Comparison of ENCODE assay signal across 8 mouse cellular contexts in genomic region chr11:48817794-48818193, GRCm38 (mm10). TPM values are rescaled to one million over a fixed set of nuclear protein-coding genes. Genes with fewer than 3 reads are reported as not detected.
DNase-seq lines count a peak whose midpoint lies in the region; ATAC-seq and TF ChIP-seq lines count a peak whose summit lies in the region.

No protein-coding gene starts in this region.

- H3K27me3 ChIP-seq in lung, embryonic 15.5 days: no peaks in the 10 kb centered on the region
- no peaks in the 10 kb centered on the region for H3K27me3 ChIP-seq in embryonic facial prominence, embryonic 14.5 days (replicated peaks; ENCODE audit: control insufficient read depth, insufficient read depth, low read length)
- H3K27me3 ChIP-seq in limb, embryonic 11.5 days (ENCODE audit: control insufficient read depth, insufficient read depth, low read length): no peaks in the 10 kb centered on the region
- H3K27me3 ChIP-seq in small intestine, adult 2 months (ENCODE audit: control insufficient read depth, insufficient read depth, low read length): no peaks in the 10 kb centered on the region

- peak overlapping the region; percentile 94 for H3K9ac ChIP-seq in lung, embryonic 15.5 days
- peak overlapping the region; percentile 91 for H3K9ac ChIP-seq in embryonic facial prominence, embryonic 14.5 days (ENCODE audit: low read depth, low read length)
- no peak overlapping the region; the same call in 1 of the 2 replicates for H3K9ac ChIP-seq in limb, embryonic 11.5 days (ENCODE audit: low read length)

- H3K9me3 ChIP-seq in lung, embryonic 15.5 days: no peaks in the 10 kb centered on the region
- no peaks in the 10 kb centered on the region for H3K9me3 ChIP-seq in embryonic facial prominence, embryonic 14.5 days (ENCODE audit: control insufficient read depth, low read length)
- H3K9me3 ChIP-seq in limb, embryonic 11.5 days (ENCODE audit: control insufficient read depth, low read length): no peaks in the 10 kb centered on the region

- TF ChIP-seq POLR2A in small intestine, adult 2 months (IDR thresholded peaks at IDR 0.05; ENCODE audit: low read depth, low read length): no peak

- H3K4me3 ChIP-seq in lung, embryonic 15.5 days: peak overlapping the region; percentile 82
- H3K4me3 ChIP-seq in embryonic facial prominence, embryonic 14.5 days (ENCODE audit: low read depth, low read length): peak overlapping the region; percentile 73
- H3K4me3 ChIP-seq in limb, embryonic 11.5 days (ENCODE audit: low read depth, low read length): peak overlapping the region; percentile 66
- H3K4me3 ChIP-seq in small intestine, adult 2 months (ENCODE audit: low read depth, low read length): peak overlapping the region; percentile 75

- intact Hi-C loops in left cerebral cortex, postnatal 4 days (cut with DNase I): no loop called here

- peak overlapping the region; percentile 99 for H3K27ac ChIP-seq in lung, embryonic 15.5 days
- peak overlapping the region; percentile 88 for H3K27ac ChIP-seq in embryonic facial prominence, embryonic 14.5 days (replicated peaks; ENCODE audit: low read depth, low read length)
- no peak overlapping the region for H3K27ac ChIP-seq in limb, embryonic 11.5 days (replicated peaks; ENCODE audit: low read depth, low read length)
- peak overlapping the region; percentile 97 for H3K27ac ChIP-seq in small intestine, adult 2 months (ENCODE audit: insufficient read depth, low read depth, low read length)

- H3K4me2 ChIP-seq in lung, embryonic 15.5 days: peak overlapping the region; percentile 77
- peak overlapping the region; percentile 85 for H3K4me2 ChIP-seq in embryonic facial prominence, embryonic 14.5 days (ENCODE audit: low read depth, low read length)
- H3K4me2 ChIP-seq in limb, embryonic 11.5 days (ENCODE audit: low read depth, severe bottlenecking): peak overlapping the region; percentile 76

- H3K36me3 ChIP-seq in lung, embryonic 15.5 days: peaks cover 5% of the 10 kb centered on the region; the same call in 1 of the 2 replicates
- H3K36me3 ChIP-seq in embryonic facial prominence, embryonic 14.5 days (ENCODE audit: control insufficient read depth, insufficient read depth, low read length): 0 out of 2 replicates have a peak, but pooled peaks cover 4% of the 10 kb centered on the region
- H3K36me3 ChIP-seq in limb, embryonic 11.5 days (ENCODE audit: control insufficient read depth, insufficient read depth, low read length): peaks cover 4% of the 10 kb centered on the region; the same call in 1 of the 2 replicates
- 0 out of 2 replicates have a peak, but pooled peaks cover 2% of the 10 kb centered on the region for H3K36me3 ChIP-seq in small intestine, adult 2 months (ENCODE audit: control insufficient read depth, insufficient read depth, low read length)

- no peak for DNase-seq in lung, postnatal 14 days
- no peak for DNase-seq in embryonic facial prominence, embryonic 14.5 days (ENCODE audit: low spot score)
- no peak for DNase-seq in limb, embryonic 11.5 days (ENCODE audit: low spot score)
- DNase-seq in left cerebral cortex, postnatal 4 days: no peak
- no peak for DNase-seq in cerebellum, postnatal 14 days
- no peak for DNase-seq in urinary bladder, adult 2 months (ENCODE audit: low spot score)

- 5% methylated on average over 9 of the region's 9 CpGs for WGBS in lung, embryonic 15.5 days
- WGBS in embryonic facial prominence, embryonic 14.5 days: 6% methylated on average over 9 of the region's 9 CpGs
- WGBS in limb, embryonic 11.5 days: 10% methylated on average over 9 of the region's 9 CpGs
- WGBS in small intestine, adult 2 months: under 1% methylated on average over 9 of the region's 9 CpGs

- no peak for ATAC-seq in lung, embryonic 15.5 days (ENCODE audit: borderline replicate concordance, extremely low read depth, low FRiP score, low TSS enrichment)
- no peak for ATAC-seq in embryonic facial prominence, embryonic 14.5 days (ENCODE audit: low read depth)
- ATAC-seq in limb, embryonic 11.5 days (ENCODE audit: insufficient number of reproducible peaks, low FRiP score, low TSS enrichment, low read depth): no peak

- peaks cover 24% of the 10 kb centered on the region for H3K4me1 ChIP-seq in lung, embryonic 15.5 days
- 0 out of 2 replicates have a peak, but pooled peaks cover 3% of the 10 kb centered on the region for H3K4me1 ChIP-seq in embryonic facial prominence, embryonic 14.5 days (ENCODE audit: control insufficient read depth, insufficient read depth, low read length)
- H3K4me1 ChIP-seq in limb, embryonic 11.5 days (ENCODE audit: control insufficient read depth, insufficient read depth, low read length): 0 out of 2 replicates have a peak, but pooled peaks cover 3% of the 10 kb centered on the region
- peaks cover 13% of the 10 kb centered on the region for H3K4me1 ChIP-seq in small intestine, adult 2 months (ENCODE audit: control insufficient read depth, insufficient read depth, insufficient read length, low read length)

- TF ChIP-seq CTCF in small intestine, adult 2 months (IDR thresholded peaks at IDR 0.05; ENCODE audit: extremely low read depth, insufficient read length, insufficient replicate concordance, low read depth, low read length): no peak

RNA-seq across cellular contexts. Expression of gene Trim41, which starts 0.6 kb away (rescaled TPM):
- polyA plus RNA-seq in lung, embryonic 15.5 days (2015; fragmentation: Nextera tagmentation; extraction: Ambion mirVana): 5.4 and 5.7 TPM in 2 replicates
- polyA plus RNA-seq in embryonic facial prominence, embryonic 14.5 days (2014; fragmentation: Nextera tagmentation; extraction: Ambion mirVana): 5.2 and 5.3 TPM in 2 replicates
- polyA plus RNA-seq in limb, embryonic 11.5 days (2014; fragmentation: Nextera tagmentation; extraction: Ambion mirVana): 5.7 TPM in 2 replicates
- 10.0 and 18.7 TPM in 2 replicates for polyA plus RNA-seq in small intestine, adult 2 months (2012; rRNA removed)
- total RNA-seq in left cerebral cortex, postnatal 4 days (2021): 10 to 100 TPM; 53.6 to 54.3 TPM
- 34.8 and 37.5 TPM in 2 replicates for polyA plus RNA-seq in urinary bladder, adult 2 months (2012; rRNA removed)

RNA-seq across cellular contexts. Expression of gene Trim7, which starts 8.1 kb away (rescaled TPM):
- polyA plus RNA-seq in lung, embryonic 15.5 days (2015; fragmentation: Nextera tagmentation; extraction: Ambion mirVana): 0.54 and 1.1 TPM in 2 replicates
- 1.3 TPM in 2 replicates for polyA plus RNA-seq in embryonic facial prominence, embryonic 14.5 days (2014; fragmentation: Nextera tagmentation; extraction: Ambion mirVana)
- polyA plus RNA-seq in limb, embryonic 11.5 days (2014; fragmentation: Nextera tagmentation; extraction: Ambion mirVana): 0.25 and 0.41 TPM in 2 replicates
- polyA plus RNA-seq in small intestine, adult 2 months (2012; rRNA removed): 4.9 and 12.6 TPM in 2 replicates
- 10 to 100 TPM in 1 of 2 experiments, 1 to 10 TPM in 1; 9.4 to 12.4 TPM for total RNA-seq in left cerebral cortex, postnatal 4 days (2021)
- 14.9 and 16.1 TPM in 2 replicates for polyA plus RNA-seq in urinary bladder, adult 2 months (2012; rRNA removed)

RNA-seq across cellular contexts. Expression of gene Gm12184, which starts 8.7 kb away (rescaled TPM):
- polyA plus RNA-seq in lung, embryonic 15.5 days (2015; fragmentation: Nextera tagmentation; extraction: Ambion mirVana): 3.0 and 8.2 TPM in 2 replicates
- 3.4 and 4.6 TPM in 2 replicates for polyA plus RNA-seq in embryonic facial prominence, embryonic 14.5 days (2014; fragmentation: Nextera tagmentation; extraction: Ambion mirVana)
- polyA plus RNA-seq in limb, embryonic 11.5 days (2014; fragmentation: Nextera tagmentation; extraction: Ambion mirVana): 9.4 and 13.5 TPM in 2 replicates
- polyA plus RNA-seq in small intestine, adult 2 months (2012; rRNA removed): 3.3 and 3.9 TPM in 2 replicates
- 1 to 10 TPM in 1 of 2 experiments, under 1 TPM in 1; 0.89 to 2.4 TPM for total RNA-seq in left cerebral cortex, postnatal 4 days (2021)
- polyA plus RNA-seq in urinary bladder, adult 2 months (2012; rRNA removed): 20.8 and 23.2 TPM in 2 replicates

RNA-seq across cellular contexts. Expression of gene Rack1, which starts 17.7 kb away (rescaled TPM):
- 699 and 713 TPM in 2 replicates for polyA plus RNA-seq in lung, embryonic 15.5 days (2015; fragmentation: Nextera tagmentation; extraction: Ambion mirVana)
- 912 and 926 TPM in 2 replicates for polyA plus RNA-seq in embryonic facial prominence, embryonic 14.5 days (2014; fragmentation: Nextera tagmentation; extraction: Ambion mirVana)
- polyA plus RNA-seq in limb, embryonic 11.5 days (2014; fragmentation: Nextera tagmentation; extraction: Ambion mirVana): 805 and 864 TPM in 2 replicates
- polyA plus RNA-seq in small intestine, adult 2 months (2012; rRNA removed): 1,479 and 1,553 TPM in 2 replicates
- 100 to 1,000 TPM; 486 to 572 TPM for total RNA-seq in left cerebral cortex, postnatal 4 days (2021)
- 1,217 and 1,275 TPM in 2 replicates for polyA plus RNA-seq in urinary bladder, adult 2 months (2012; rRNA removed)

RNA-seq across cellular contexts. Expression of gene Irgm1, which starts 53.7 kb away (rescaled TPM):
- 9.6 and 11.8 TPM in 2 replicates for polyA plus RNA-seq in lung, embryonic 15.5 days (2015; fragmentation: Nextera tagmentation; extraction: Ambion mirVana)
- polyA plus RNA-seq in embryonic facial prominence, embryonic 14.5 days (2014; fragmentation: Nextera tagmentation; extraction: Ambion mirVana): 6.9 and 7.6 TPM in 2 replicates
- 1.1 and 1.7 TPM in 2 replicates for polyA plus RNA-seq in limb, embryonic 11.5 days (2014; fragmentation: Nextera tagmentation; extraction: Ambion mirVana)
- polyA plus RNA-seq in small intestine, adult 2 months (2012; rRNA removed): 1.8 and 7.4 TPM in 2 replicates
- total RNA-seq in left cerebral cortex, postnatal 4 days (2021): 1 to 10 TPM; 1.4 TPM
- 30.5 and 54.8 TPM in 2 replicates for polyA plus RNA-seq in urinary bladder, adult 2 months (2012; rRNA removed)
